In genomic region chr2:154374807-154375601, GRCm38 (mm10) we compare ENCODE assay signal across 12 mouse cellular contexts. TPM values are rescaled to one million over a fixed set of nuclear protein-coding genes. Genes with fewer than 3 reads are reported as not detected.
A peak's percentile ranks its signal among the peaks of the same experiment; 100 is the strongest.
DNase-seq lines count a peak whose midpoint lies in the region; ATAC-seq and TF ChIP-seq lines count a peak whose summit lies in the region.
"Had no signal": no experiment of that assay in that cellular context is flagged by ENCODE, and none has a peak within 500 bp of the region (broad histone marks: within the 10 kb centered on the region; RNA-seq: fewer than 3 reads in every experiment).

No protein-coding gene starts in this region.

- peaks cover 3% of the 10 kb centered on the region for H3K4me1 ChIP-seq in heart, embryonic 11.5 days (ENCODE audit: control insufficient read depth, insufficient read depth, low read length)

- DNase-seq in layer of hippocampus, adult 2 months (ENCODE audit: low spot score in 2 of 2), result peak in 1 of 2 experiments; percentile 44
- DNase-seq in layer of hippocampus, adult 9-10 months (ENCODE audit: low spot score), result no peak
- DNase-seq in adrenal gland, postnatal 25 days, result peak; percentile 40
- DNase-seq in lung, postnatal 14 days, result peak; percentile 63
- DNase-seq in thymus, postnatal 0 days (ENCODE audit: low spot score), result no peak
- DNase-seq in spleen, postnatal 4 days (ENCODE audit: low spot score in 2 of 2), result no peak
- DNase-seq: kidney, adult 9 months had no signal

- no peak overlapping the region for H3K4me3 ChIP-seq in layer of hippocampus, adult 2 months
- no peak overlapping the region for H3K4me3 ChIP-seq in heart, embryonic 11.5 days (ENCODE audit: low read depth, low read length)
- H3K4me3 ChIP-seq: neural tube, embryonic 15.5 days had no signal

- no peak for TF ChIP-seq CTCF in layer of hippocampus, adult 2 months (conservative IDR thresholded peaks at IDR 0.05)

- H3K27me3 ChIP-seq in heart, embryonic 11.5 days (ENCODE audit: control insufficient read depth, insufficient read depth, low read length), result no peaks in the 10 kb centered on the region
- H3K27me3 ChIP-seq: CH12.LX; neural tube, embryonic 15.5 days had no signal

- peak overlapping the region; percentile 24; the same call in 1 of the 2 replicates for H3K9ac ChIP-seq in heart, embryonic 11.5 days (ENCODE audit: low read depth, low read length)
- H3K9ac ChIP-seq: neural tube, embryonic 15.5 days had no signal

- WGBS in heart, embryonic 11.5 days (ENCODE audit: insufficient replicate concordance), result 74% methylated on average over 6 of the region's 6 CpGs

- H3K9me3 ChIP-seq in heart, embryonic 11.5 days (replicated peaks; ENCODE audit: control insufficient read depth, low read length), result no peaks in the 10 kb centered on the region
- H3K9me3 ChIP-seq: neural tube, embryonic 15.5 days had no signal

- no peak overlapping the region for H3K4me2 ChIP-seq in heart, embryonic 11.5 days
- H3K4me2 ChIP-seq: neural tube, embryonic 15.5 days had no signal

- ATAC-seq in heart, embryonic 11.5 days (replicated peaks; ENCODE audit: insufficient number of reproducible peaks, low FRiP score, low TSS enrichment), result no peak
- no peak for ATAC-seq in granulocyte monocyte progenitor cell, adult 5-6 weeks (replicated peaks; ENCODE audit: poor library complexity, severe bottlenecking)

- H3K36me3 ChIP-seq in heart, embryonic 11.5 days (ENCODE audit: control insufficient read depth, insufficient read depth, low read length), result peaks cover 8% of the 10 kb centered on the region

- H3K27ac ChIP-seq in layer of hippocampus, adult 2 months, result peak overlapping the region; percentile 73
- H3K27ac ChIP-seq in heart, embryonic 11.5 days (ENCODE audit: low read depth, low read length), result no peak overlapping the region
- H3K27ac ChIP-seq: macrophage; neural tube, embryonic 15.5 days had no signal

RNA-seq across cellular contexts. Expression of gene Cdk5rap1, which starts 2.2 kb away (rescaled TPM):
- total RNA-seq in layer of hippocampus, adult 2 months (2021), result 10 to 100 TPM; 15.3 to 18.3 TPM
- total RNA-seq in adrenal gland, postnatal 25 days (2021), result 12.4 and 18.2 TPM in 2 replicates
- polyA plus RNA-seq in heart, embryonic 11.5 days (2014; fragmentation: Nextera tagmentation; extraction: Ambion mirVana), result 14.1 and 18.3 TPM in 2 replicates
- 36.8 and 56.8 TPM in 2 replicates for polyA plus RNA-seq in thymus, postnatal 0 days (2015; fragmentation: Nextera tagmentation; extraction: Ambion mirVana)
- total RNA-seq in granulocyte monocyte progenitor cell, adult 5-6 weeks (2014; fragmentation: Nextera tagmentation), result 10.7 and 15.4 TPM in 2 replicates
- 15.6 and 16.1 TPM in 2 replicates for total RNA-seq in granulocyte monocyte progenitor cell, adult 5-6 weeks (2017)

RNA-seq across cellular contexts. Expression of gene Snta1, which starts 32.9 kb away (rescaled TPM):
- total RNA-seq in layer of hippocampus, adult 2 months (2021), result 10 to 100 TPM; 46.2 to 46.9 TPM
- 21.9 and 24.7 TPM in 2 replicates for total RNA-seq in adrenal gland, postnatal 25 days (2021)
- 14.6 and 22.2 TPM in 2 replicates for polyA plus RNA-seq in heart, embryonic 11.5 days (2014; fragmentation: Nextera tagmentation; extraction: Ambion mirVana)
- polyA plus RNA-seq in thymus, postnatal 0 days (2015; fragmentation: Nextera tagmentation; extraction: Ambion mirVana), result 2.6 TPM in 2 replicates
- total RNA-seq in granulocyte monocyte progenitor cell, adult 5-6 weeks (2014; fragmentation: Nextera tagmentation), result 0.56 TPM in 1 of 2 replicates, not detected in the other
- total RNA-seq in granulocyte monocyte progenitor cell, adult 5-6 weeks (2017), result 0.04 TPM in 1 of 2 replicates, not detected in the other
- total RNA-seq: CH12.LX had no signal

Comparison
In these comparisons a context has a peak if more than half of its experiments do, and no peak if none do; other contexts are left out.
1. DNase-seq: peak in adrenal gland, postnatal 25 days (single experiment) and lung, postnatal 14 days (single experiment); none in layer of hippocampus, adult 9-10 months (single experiment), thymus, postnatal 0 days (single experiment) and spleen, postnatal 4 days (0 of 2).
2. RNA of gene Snta1, which starts 32.9 kb away (total RNA-seq): 46.2 to 46.9 TPM in layer of hippocampus, adult 2 months and 21.9 to 24.7 TPM in adrenal gland, postnatal 25 days; 0.04 to 0.56 TPM in granulocyte monocyte progenitor cell, adult 5-6 weeks; every median in the first group is over 10 times any median in the second.